Mouse (Mus musculus): ENCODE measurements around the gene Kidins220.

- TF ChIP-seq POLR2A (IDR thresholded peaks at IDR 0.05; ENCODE audit: borderline replicate concordance, insufficient read depth, low read length) = no peak
- no peak for TF ChIP-seq CTCF (IDR thresholded peaks at IDR 0.05; ENCODE audit: borderline replicate concordance, insufficient read depth, low read depth, low read length)
These were observed 42.6 kb upstream of the Kidins220 start for GRCm38 (mm10) chr12:24932120-24932519.
